Mouse (Mus musculus) cerebellum, adult 9-11 months (tissue): ENCODE measurements at regions not wholly inside any gene's neighbourhood (a gene's known extent, or its start where the extent isn't known, plus 50 kb on each side); places are given as distances from the start of the nearest gene placed in this dataset.

ENCODE experiments used
- DNase-seq: peaks from one replicate; pipeline ENCODE4 v3.0.0; 2022

DNA sequence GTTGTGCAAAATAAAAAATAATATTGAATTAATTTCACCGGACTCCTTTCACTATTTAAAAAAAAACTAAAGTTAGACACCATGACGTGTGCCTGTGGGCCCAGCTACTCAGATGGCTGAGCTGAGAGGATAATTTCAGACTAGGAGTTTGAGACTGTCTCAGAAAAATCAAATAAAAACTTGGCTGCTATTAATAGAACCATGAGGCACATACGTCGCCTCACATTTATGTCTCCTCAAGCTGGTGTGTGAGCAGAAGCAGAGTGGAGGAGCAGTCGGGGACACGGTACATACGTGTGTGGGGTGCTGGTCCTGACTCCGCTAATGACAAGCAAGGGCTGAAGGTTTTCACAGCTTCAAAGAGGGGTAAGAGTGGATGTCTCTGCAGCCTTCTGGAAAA is 52.8 kb upstream of the Dmrtb1 start:
- DNase-seq, result no peak

DNA sequence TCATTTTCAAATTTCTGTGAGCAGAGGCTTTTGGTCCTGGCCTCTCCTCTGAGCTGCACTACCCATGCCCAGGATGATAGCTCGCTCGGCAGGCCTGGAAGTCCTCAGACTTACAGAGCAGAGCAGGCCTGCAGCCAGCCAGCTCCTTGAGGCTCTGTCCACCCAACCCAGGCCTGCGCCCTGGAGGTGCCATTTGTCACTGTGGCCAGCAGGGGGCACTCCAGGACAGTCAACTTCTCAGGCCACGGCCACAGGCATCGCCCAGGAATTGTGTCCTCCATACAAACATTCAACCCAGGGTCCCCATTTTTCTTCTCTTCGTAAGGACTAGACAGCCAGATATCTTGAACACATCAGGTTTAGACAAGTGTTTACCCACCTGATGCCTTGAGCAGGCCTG is 53.9 kb upstream of the Dmrtb1 start:
- peak; percentile 79 for DNase-seq

DNA sequence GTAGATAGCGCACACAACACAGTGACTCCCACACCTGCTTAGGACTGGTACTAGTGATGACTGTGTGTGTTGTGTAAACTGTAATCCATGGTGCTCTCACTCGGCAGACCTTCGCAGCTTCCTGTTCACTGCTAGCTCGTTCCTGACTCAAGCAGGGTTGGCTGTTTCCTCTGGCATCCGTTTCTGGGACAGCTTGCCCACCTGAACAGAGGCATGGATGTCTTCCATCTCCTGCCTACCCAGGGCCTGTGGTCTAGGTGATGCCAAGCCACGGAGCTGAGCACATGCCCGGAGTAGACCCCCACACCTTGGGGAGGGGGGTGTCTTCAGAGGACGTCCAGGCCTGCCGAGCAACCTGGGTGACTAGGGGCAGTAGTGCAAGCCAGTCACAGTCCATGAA is 54.7 kb upstream of the Dmrtb1 start:
- peak; percentile 23 for DNase-seq

DNA sequence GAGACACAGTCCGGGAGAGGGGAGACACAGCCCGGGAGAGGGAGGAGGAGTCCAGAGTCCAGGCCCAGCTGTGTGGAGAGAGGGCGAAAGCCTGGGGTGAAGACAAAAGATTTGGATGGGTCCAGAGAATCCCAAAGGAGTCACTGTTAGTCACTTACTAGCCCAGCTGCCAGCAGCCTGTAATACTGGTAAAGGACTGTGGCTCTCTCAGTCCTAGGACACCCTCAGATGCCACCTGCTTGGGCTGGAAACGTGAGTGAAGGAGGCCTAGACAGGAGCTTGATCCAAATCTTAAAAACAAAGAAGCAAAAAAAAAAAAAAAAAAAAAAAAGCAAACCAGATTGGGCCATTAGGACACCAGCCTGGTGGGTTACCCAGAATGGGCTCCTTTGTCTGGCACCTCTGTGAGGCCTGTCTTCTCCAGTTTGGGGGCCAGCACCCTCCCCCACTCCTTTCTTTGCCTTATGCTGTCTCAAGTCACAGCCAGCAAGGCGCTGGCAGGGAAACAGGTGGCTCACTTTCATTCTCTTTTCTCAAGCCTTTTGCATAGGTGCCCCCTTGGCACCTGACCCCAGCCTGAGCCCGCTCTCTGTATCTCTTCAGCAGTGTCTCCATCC is 55.9 kb upstream of the Dmrtb1 start:
- no peak for DNase-seq

DNA sequence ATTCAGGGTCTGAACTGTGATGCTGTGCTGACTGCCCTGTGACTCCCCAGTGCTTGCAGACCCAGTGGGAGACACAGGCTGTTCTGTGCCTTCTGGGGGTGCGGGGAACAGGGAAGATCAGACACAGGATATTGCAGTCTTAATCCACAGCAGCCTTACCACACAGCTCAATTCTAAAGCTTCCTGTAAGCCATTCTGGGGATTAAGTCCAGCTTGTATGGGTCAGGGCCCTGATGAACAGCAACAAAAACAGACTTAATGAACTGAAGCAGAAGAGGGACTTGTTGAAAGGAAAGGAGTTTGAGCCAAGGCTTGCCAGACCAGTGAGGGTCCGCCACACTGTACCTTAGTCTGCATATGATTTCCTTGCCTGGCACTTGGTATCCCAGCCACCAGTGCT is 58.4 kb upstream of the Lrp8 start:
- no peak for DNase-seq

DNA sequence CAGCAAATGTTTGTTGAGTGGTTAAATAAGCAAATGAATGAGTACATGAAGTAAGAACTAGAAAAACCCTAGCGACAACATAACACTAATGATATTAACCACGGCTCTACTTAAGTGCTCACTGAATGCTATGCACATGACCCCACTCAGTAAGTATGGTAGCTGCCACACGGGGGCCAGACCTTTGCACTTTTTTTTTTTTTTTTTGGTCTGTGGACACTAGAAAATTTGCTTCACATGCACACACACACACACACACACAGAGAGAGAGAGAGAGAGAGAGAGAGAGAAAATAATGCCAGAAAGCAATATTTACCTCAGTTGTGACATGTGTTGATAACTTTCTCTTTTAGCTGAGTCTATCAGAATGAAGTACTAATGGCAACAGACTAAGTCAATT is 55.7 kb upstream of the Lrp8 start:
- DNase-seq, result no peak

DNA sequence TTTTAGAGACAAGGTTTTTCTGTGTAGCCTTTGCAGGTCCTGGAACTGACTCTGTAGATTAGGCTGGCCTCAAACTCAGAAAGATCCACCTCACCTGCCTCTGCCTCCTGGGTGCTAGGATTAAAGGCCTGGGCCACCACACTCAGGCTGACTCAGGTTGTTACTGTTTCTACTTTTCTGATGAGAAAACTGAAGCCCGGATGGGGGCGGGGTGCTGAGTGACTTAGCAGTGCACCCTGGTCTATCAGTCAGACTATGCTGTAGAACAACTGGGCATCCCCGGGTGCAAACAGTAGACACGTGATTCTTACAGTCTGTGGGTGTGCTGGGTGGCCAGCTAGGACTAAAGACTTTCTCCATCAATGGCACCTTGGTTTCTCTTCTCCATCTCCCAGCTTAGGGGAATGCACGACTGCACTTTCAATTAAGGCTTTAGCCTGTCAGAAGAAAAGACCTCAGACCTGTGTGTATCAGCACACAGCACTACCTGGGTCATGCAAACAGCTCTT is 55.1 kb upstream of the Lrp8 start:
- DNase-seq, result no peak

DNA sequence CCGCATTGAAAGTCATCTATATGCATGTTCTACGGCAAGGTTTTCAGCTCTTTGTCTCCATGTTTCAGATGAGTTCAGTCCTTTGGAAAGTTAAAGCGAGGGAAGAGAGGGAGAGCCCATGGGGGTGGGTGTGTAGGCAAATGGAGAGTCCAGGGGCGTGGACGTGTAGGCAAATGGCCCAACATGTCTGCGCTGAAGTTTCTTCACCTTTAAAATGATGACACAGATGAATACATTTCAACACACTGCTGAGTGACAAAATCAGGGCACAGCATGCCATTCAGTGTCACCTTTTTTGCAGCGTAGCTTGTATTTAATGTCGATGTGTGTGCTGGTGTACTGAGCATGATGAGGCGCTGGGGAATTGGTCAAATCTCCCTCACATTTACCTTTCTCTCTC is 54.6 kb upstream of the Lrp8 start:
- no peak for DNase-seq

DNA sequence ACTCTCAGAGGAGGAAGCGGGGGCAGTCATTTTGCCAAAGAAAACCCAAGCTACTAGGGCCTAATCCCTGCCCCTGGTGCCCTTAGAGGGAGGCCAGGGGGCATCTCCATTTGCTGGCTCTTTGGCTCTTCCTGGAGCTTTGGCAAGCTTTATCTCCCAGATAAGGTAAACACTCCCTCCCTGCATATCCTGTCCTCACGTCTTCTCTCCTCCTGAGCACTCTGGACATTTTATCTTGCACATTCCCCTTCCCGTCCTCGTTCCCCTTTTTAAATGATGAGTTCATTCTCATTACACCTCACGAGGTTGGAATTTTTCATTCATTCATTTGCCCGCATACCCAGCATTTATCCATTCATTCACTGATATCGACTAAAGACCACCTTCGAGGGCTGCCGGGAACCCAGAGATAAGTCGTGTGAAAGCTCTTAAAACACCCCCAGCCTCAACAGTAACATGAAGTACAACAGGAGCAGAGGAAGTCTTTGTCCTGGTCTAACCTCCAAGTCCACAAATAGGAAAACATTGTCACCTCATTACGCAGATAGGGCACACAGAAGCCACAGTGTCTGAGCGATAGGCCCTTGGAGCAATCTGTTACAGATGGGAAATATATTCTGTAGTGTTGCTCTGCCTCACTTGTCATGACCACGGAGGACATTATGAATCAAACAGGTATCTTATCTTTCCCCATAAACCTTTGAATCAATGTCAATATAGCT is 54.0 kb upstream of the Lrp8 start:
- DNase-seq, result no peak

DNA sequence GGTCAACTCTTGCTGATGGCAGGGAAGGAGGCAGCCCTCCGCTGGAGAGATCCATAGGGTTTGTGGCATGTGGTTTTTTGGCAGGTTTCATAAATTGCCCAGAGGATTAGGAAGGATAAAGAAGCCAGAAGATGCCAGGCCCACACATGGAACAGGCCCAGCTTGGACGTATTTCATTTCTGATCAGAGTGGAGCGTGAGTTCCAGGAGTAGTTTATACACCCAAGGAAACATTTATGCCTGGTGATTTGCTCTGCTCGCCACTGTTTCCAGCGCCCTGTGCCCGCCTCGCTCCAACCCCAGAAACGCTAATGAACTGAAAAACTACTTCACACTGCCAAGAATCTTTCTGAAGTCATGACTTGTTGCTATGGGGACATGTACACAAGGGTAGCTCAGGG is 53.0 kb upstream of the Lrp8 start:
- DNase-seq, result no peak

DNA sequence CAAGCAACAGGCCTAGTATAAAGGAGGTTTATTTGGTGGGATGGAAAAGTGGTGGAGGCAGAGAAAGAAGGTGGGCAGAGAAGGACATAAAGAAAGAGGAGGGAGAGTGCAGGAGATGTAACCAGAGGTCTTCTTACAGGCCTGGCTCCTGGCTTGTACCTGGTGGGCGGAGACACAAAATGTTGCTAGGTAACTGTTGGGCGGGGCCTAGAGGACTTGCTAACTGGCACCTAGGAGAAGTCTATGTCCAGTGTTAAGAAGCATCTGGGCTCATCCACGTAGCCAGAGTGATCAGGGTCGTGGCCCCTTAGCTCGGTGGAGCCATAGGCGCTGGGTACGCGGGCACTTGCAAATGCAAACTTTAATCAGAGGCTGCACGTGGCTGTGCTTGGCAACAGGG is 52.0 kb upstream of the Lrp8 start:
- DNase-seq, result no peak
